Mouse (Mus musculus) T-cell, adult 2 months (primary cell): ENCODE measurements around the gene Sec61b.
A peak's percentile ranks its signal among the peaks of the same experiment; 100 is the strongest.

Source experiments
- DNase-seq: peaks from one replicate; pipeline ENCODE4 v3.0.0; 2022; ENCODE audit warnings: low spot score

Gene Sec61b

GRCm38 (mm10) chr4:47491243-47491642 is 16.8 kb downstream of the Sec61b start:
- DNase-seq, result no peak

- DNase-seq, result no peak
Observed at GRCm38 (mm10) chr4:47492311-47493086, 18.0 kb downstream of the Sec61b start.

- no peak for DNase-seq
Observed at GRCm38 (mm10) chr4:47493456-47493855, 19.0 kb downstream of the Sec61b start.

GRCm38 (mm10) chr4:47494137-47494536 is 19.7 kb downstream of the Sec61b start:
- DNase-seq, result no peak

GRCm38 (mm10) chr4:47494686-47495085 is 20.2 kb downstream of the Sec61b start:
- DNase-seq, result no peak

GRCm38 (mm10) chr4:47497811-47498385 is 23.4 kb downstream of the Sec61b start:
- DNase-seq, result no peak

- no peak for DNase-seq
Observed at GRCm38 (mm10) chr4:47499121-47499545, 24.7 kb downstream of the Sec61b start.

GRCm38 (mm10) chr4:47502546-47502971 is 28.1 kb downstream of the Sec61b start:
- DNase-seq, result peak; percentile 41

GRCm38 (mm10) chr4:47503045-47503444 is 28.6 kb downstream of the Sec61b start:
- no peak for DNase-seq

GRCm38 (mm10) chr4:47504841-47505517 is 30.5 kb downstream of the Sec61b start:
- no peak for DNase-seq

- DNase-seq, result no peak
Observed at GRCm38 (mm10) chr4:47518551-47519181, 44.2 kb downstream of the Sec61b start.

- no peak for DNase-seq
Observed at GRCm38 (mm10) chr4:47520076-47520475, 45.6 kb downstream of the Sec61b start.

- no peak for DNase-seq
Observed at GRCm38 (mm10) chr4:47521884-47522605, 47.6 kb downstream of the Sec61b start.

GRCm38 (mm10) chr4:47529866-47530265 is 55.4 kb downstream of the Sec61b start:
- DNase-seq, result no peak
